Mouse (Mus musculus) thymus, adult 2 months (tissue): ENCODE measurements at regions not wholly inside any gene's neighbourhood (a gene's known extent, or its start where the extent isn't known, plus 50 kb on each side); places are given as distances from the start of the nearest gene placed in this dataset.

Experiments
- CTCF ChIP-seq: fragments of 200-500 bp; IDR thresholded peaks from 2 replicates; pipeline ENCODE4 v1.5.1; 2012; ENCODE audit warnings: mild to moderate bottlenecking, control low read depth, low read length, moderate library complexity, borderline replicate concordance; ENCODE audit not compliant: control insufficient read depth, poor library complexity, insufficient read depth; ENCODE audit errors: extremely low read depth
- POLR2A ChIP-seq: fragments of 200-500 bp; IDR thresholded peaks from 2 replicates; pipeline ENCODE4 v1.6.1; 2012; ENCODE audit warnings: mild to moderate bottlenecking, low read length, control low read depth, moderate library complexity; ENCODE audit not compliant: control insufficient read depth, poor library complexity, insufficient read depth; ENCODE audit errors: extremely low read depth

DNA sequence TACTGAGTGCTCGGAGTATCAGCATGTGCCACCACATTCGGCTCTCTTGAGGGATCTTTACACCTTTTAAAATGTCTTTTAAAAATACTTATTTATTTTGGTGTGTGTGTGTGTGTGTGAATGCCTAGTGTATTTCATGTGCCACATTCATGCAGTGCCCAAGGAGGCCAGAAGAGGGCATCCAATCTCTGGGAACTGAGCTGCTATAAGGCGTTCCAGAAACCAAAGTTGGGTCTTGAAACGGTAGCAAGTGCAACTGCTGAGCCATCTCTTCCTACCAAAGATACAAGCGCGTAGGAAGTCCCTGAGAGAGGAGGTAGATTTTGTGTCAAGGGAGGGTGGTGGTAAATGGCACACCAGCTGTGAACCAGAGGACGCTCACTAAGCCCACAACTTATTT is 57.2 kb upstream of the Osbpl8 start:
- TF ChIP-seq POLR2A, result no peak
- no peak for TF ChIP-seq CTCF
